Mouse (Mus musculus): Measurements from ENCODE around the gene Aco2. TPM values are rescaled to one million over a fixed set of nuclear protein-coding genes. Genes with fewer than 3 reads are reported as not detected.

Aco2 gene
- total RNA-seq (2021) (1,000 to 10,000 TPM; 1,000 to 1,044 TPM), polyA plus RNA-seq (2012; rRNA removed) (391 and 396 TPM in 2 replicates)
- long read RNA-seq, transcript Aco2-201 (18 exons, 2,918 nt), result major isoform, 911 of 1,084 reads
- long read RNA-seq, partial matches to known transcripts, result 137 of 1,084 reads
- long read RNA-seq, other reads (novel, unspliced or antisense), result 34 of 1,084 reads

- peak; percentile 99 for DNase-seq
Measured at GRCm38 (mm10) chr15:81872262-81873136, at the start of gene Aco2. Aco2 (plus strand) TSS chr15:81872309.

GRCm38 (mm10) chr15:81822631-81823030 is 49.5 kb upstream of the Aco2 start:
- no peak for DNase-seq

GRCm38 (mm10) chr15:81824832-81825231 is 47.3 kb upstream of the Aco2 start:
- no peak for DNase-seq

DNA sequence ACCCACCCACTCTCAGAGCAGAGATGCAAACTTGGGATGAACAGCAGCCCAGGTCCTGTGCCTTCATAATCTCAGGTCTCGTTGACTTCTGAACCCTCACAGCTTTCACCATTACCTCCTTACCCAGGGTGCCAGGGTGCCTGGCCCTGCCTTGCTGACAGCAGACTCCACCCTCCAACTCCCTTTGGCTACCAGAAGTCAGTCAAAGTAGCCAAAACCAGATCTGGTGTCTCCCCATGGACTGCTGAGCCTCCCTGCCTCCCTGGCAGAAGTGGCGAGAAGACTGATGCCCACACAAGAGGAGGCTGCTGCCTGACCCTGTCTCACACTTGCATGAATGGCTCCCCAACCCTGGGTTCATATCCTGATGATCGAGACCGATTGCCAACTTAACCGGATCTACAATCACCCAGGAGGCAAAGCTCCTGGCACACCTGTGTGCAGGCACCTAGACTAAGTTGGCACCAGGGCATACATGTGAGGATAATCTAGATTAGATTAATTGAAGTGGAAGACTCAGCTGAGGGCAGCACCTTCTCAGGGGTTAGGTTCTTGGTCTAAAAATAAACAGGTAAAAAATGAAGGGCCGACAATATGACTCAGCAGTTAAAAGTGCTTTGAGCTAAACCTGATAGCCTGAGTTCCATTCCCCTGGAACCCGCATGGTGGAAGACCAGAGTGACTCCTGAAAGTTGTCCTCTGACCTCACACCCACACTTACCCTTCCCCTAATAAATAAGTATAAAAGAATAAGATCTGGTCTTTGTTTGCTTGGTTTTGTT is 43.5 kb upstream of the Aco2 start:
- no peak for DNase-seq

DNA sequence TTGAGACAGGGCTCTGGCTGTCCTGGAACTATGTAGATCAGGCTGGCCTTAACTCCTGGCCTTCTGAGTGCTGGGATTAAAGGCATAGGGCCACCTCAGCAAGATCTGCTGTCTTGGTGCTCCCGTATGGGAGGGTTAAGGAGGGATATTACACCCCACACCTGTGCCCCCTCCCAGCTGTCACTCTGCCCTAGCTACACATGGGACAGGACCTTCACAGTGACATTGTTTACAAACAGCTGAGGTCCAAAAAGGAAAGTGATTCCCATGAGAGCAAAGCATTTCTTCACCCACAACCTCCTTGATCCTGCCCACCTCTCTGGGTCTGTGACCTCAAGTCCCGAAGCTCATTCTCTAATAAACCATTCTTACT is 42.9 kb upstream of the Aco2 start:
- no peak for DNase-seq

- no peak for DNase-seq
Measured at GRCm38 (mm10) chr15:81830530-81830929, 41.6 kb upstream of the Aco2 start.

DNA sequence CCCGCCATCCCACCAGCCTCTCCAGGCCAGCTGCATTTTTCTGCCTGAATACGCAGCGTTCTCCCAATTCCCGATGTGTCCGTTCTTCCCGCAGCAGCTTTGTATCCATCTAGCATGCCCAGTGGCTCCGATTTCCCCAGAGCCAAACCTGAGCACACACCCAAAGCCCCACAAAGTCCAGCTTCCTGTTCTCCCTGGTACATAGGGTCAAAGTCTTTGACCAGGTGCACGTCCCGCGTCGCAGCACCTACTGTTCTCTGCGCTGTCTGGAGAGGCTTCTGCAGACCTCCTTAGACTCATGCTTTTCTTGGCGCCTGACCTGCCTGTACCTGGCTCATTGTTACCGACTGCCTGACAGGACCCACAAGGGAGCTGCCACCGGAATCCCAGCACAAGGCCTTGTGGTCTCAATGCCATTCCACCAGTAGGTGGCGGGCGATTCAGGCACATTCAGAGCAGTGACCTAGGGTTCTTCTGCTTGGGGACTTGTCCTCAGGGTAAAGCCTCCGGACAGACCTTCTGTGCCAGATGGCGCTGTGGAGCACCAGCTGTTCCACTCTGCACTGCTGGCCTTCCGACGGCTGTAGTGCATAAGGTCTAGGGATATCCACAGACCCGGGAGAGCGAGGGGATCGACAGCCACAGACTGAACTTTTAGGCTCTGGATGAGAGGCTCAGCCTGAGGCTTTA is 40.8 kb upstream of the Aco2 start:
- DNase-seq, result peak; percentile 94

GRCm38 (mm10) chr15:81832219-81832618 is 39.9 kb upstream of the Aco2 start:
- DNase-seq, result no peak

DNA sequence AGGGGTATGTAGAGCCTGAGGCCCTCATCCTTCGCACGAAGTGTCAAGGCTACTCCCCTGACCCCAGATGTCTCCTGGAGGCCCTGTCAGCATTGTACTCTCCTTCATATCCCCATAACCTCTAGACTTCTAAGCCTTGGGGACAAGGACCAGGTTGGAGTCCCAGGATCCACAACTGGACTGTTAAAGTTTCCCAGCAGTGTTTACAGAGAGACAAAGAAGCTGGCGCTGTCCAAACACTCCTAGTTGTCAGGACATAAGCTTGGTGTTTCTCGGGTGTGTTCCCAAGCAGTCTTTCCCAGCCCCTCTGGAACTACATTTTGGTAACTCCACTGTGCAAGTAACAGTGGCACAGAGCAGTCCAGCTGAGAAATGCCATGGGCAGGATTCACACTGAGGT is 38.6 kb upstream of the Aco2 start:
- DNase-seq, result no peak

DNA sequence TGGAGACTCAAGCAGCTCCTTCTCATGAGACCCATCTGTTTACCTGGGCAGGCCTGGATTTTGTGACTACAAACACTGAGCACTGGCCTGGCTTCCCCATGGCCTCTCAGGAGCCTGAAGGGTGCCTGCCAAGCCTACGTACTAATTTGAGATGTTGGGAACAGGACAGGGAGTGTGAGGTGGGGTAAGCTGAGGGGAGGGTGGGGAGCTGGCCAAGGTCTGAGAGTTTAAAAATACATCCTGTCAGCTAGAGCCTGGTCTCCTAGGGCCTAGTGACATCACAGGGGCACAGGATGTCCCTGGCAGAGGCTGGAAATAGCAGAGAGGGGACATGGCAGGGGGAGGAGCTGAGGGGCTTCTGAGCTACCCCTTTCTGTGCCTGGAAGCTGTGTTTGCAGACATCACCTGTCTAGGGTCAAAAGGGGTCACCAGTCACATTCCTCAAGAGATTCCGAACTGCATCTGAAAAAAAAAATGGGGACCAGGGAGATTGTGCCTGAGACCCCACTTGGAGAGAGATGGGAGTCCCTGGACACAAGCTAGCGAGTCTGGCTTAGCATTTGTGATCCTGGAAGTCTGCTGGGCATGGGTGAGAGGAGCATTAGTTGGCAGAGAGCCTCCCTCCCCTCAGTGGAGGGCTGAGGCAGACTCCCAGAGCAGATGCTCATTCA is 37.8 kb upstream of the Aco2 start:
- no peak for DNase-seq

GRCm38 (mm10) chr15:81835007-81835880 is 36.9 kb upstream of the Aco2 start:
- no peak for DNase-seq

GRCm38 (mm10) chr15:81836124-81836821 is 35.8 kb upstream of the Aco2 start:
- DNase-seq, result peak; percentile 86

GRCm38 (mm10) chr15:81836966-81837920 is 34.9 kb upstream of the Aco2 start:
- no peak for DNase-seq

GRCm38 (mm10) chr15:81838554-81839235 is 33.4 kb upstream of the Aco2 start:
- DNase-seq, result no peak

DNA sequence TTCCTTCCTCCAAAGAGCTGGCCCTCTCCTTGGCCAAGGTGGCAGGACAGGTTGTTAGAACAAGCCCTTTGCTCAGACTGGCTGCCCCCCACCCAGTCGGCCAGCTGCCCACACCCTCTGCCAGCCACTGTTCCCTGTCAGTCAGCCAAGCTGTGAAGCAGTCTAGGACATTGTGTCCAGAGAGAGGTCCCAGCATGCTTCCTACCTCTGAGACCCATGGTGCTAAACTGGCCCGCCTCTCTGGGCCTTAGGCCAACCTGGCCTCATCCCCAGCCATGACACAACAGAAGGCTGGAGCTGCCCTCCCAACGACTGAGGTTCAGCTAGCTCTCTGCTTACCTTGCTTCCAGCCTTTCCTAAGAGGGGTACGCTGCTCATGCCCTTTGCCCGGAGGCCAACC is 32.5 kb upstream of the Aco2 start:
- DNase-seq, result peak; percentile 93

DNA sequence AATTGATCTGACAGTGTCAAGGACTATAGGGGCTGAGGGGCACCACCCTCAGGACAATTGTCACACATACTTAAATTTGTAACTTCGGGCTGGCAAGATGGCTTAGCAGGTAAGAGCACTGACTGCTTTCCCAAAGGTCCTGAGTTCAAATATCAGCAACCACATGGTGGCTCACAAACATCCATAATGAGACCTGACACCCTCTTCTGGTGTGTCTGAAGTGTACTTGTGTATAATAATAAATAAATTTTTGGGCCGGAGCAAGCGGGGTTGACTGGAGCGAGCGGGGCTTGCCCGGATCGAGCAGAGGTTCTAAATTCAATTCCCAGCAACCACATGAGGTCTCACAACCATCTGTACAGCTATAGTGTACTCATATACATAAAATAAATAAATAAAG is 31.8 kb upstream of the Aco2 start:
- DNase-seq, result no peak

GRCm38 (mm10) chr15:81842275-81842674 is 29.8 kb upstream of the Aco2 start:
- no peak for DNase-seq

GRCm38 (mm10) chr15:81845033-81845625 is 27.0 kb upstream of the Aco2 start:
- DNase-seq, result peak; percentile 50
